Mouse (Mus musculus): ENCODE measurements at regions not wholly inside any gene's neighbourhood (a gene's known extent, or its start where the extent isn't known, plus 50 kb on each side); places are given as distances from the start of the nearest gene placed in this dataset.

DNA sequence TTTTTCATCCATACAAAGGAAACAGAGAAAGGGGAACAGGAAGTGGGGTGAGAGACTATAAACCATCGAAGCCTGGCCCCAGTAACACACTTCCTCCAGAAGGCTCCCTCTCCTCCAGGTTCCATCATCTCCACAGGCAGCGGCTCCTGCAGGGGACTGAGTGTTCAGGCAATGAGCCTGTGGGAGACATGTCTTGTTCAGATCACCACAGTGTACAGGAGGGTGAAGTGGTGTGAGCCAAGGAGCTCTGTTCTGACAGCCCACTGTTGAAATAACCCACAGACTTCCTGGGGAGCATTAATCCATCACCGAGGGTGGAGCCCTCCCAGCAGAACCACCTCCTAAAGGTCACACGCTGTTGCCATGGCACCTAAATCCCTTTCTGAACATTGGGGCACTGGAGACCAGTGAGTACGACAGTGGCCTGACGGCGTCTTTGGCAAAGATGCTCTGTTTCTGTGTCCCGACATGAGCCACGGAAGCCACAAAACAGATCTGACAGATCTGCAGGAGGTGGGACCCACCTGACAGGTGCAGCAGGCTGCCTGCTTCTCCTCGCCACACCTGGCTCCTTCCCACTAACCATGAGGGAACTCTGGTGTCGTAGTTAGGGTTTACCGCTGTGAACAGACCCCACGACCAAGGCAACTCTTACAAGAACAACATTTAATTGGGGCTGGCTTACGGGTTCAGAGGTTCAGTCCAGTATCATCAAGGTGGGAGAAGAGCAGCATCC lies 60.9 kb downstream of the Psmg1 start:
- DNase-seq (ENCODE audit: low spot score in 2 of 2): no peak

DNA sequence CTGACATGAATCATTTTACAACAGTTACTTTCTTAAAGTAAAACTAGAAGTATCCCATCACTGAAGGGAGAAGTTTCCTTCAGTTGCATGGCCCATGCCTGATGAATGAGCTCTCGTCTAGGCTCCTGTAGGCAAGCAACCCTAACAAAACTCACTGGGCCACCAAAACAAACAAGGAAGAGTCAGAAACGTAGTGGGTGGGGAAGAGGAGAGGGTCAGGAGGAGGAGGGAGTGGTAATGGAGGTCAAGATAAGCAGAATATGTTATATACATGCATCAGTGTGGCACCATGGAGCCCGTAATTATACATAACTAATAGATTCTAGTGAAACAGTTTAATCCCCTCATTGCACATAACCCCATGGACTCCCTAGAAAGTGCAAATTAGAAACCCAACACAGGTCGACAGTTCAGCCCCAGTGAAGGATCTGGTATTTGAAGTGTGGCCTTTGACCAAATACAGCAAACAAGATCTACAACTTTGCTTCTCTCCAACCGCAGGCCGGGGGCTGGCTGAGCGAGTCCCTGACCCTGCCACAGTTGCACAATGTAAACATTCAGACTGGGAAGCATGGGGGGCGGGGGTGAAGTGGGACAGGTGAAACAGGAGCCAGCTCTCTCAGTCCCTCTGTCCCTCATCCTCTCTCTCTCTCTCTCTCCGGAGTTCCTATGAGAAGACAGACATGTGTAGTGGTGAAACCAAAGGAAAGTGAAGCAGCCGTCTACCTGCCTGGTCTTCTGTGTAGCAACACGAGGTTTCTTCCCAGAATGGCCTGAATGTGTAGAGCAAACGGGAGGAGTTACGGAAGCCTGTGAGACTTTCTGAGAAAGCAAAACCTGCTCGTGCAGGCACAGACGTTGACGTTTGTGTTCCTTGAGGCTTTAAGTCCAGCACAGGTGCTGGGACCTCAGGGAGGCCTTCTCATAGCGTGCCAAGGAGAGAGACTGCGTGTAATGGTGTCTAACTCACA lies 62.2 kb downstream of the Psmg1 start:
- intact Hi-C loops (cut with DNase I): no loop called here
- DNase-seq (ENCODE audit: low spot score in 2 of 2): no peak

More for the DNA sequence above, 60.9 kb downstream of the Psmg1 start:
- intact Hi-C loops (cut with DNase I): no loop called here

DNA sequence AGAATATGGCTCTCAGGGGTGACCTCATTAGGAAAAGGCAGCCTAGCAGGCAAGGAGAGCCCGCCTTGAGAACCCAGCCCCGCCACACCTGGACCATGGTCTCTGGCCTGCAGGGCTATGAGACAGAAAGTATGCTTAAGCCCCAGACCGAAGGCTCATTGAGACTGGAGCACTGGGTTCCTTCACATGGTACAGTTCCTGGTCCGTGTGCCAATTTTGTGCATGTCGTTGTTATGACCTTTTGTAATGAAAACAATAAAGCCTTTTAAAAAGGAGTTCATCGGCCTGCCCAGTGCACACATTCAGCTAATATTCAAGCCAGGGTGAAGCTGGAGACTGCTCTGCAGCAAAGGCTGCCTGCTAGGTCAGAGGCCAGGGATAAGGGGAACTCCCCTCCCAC lies 64.2 kb downstream of the Psmg1 start:
- no peak for DNase-seq (ENCODE audit: low spot score in 2 of 2)
- intact Hi-C loops (cut with DNase I): no loop called here

DNA sequence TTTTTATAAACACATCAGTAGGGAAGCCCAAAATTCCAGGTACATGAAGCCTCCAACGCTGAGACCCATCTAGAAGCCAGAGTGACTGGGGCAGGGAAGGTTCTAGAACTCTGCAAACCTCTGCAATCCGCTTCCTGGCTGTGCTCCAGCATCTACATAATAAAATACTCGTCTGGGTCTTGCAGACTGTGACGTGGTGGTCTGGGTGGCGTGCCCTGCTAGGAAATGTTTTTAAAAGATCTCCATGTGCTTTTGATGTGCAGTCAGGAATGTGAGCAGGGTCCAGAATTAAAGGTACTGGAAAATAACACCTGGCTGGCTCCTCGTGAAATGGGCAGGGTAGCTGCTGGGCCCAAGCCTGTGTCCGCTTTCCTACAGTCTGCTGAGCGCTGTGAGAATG lies 66.0 kb downstream of the Psmg1 start:
- intact Hi-C loops (cut with DNase I): no loop called here
- DNase-seq (ENCODE audit: low spot score in 2 of 2): no peak

DNA sequence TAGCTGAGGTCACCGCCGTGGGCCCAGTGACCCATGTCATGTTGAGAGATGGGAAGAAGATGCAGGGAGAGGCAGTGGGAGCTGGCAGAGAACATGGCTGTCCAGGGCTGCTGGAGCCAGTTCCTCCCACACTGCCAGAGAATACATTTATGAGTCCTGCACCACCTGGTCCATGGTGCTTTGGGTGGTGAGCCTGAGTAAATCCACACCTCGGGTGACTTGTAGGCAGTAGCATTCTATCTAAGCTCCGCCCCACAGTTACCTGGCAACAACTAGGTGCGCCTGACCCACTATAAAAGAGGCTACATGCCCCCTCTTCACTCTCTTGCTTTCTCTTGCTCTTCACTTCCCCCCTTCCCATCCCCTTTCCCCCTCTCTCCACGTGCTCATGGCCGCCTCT lies 66.8 kb downstream of the Psmg1 start:
- intact Hi-C loops (cut with DNase I): no loop called here

DNA sequence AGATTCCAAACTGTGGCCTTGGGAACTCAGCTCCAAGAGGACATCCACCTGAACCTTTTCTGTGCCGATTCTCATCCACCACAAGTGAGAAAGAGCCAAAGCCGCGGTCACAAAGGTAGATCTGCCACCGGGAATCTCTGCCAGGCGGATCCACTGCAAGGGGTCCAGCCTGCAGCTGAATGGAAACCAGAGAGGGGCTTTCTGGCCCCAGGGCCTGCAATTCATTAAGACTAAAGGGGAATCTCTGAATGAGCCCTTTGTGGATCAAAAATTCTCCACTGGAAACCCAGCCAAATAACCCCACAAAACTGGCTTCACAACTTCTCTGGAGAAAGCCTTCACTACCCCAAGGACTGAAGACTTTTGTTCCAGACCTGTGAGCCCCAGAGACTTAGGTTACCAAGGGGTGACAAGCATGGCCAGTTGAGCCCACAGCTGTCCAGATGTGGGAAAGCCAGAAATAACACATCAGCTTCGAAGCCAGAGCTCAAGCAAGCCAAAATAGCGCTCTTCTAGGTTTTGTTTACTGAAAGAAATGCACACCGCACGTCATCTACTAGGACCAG lies 68.3 kb downstream of the Psmg1 start:
- intact Hi-C loops (cut with DNase I): no loop called here

More for the DNA sequence above, 66.8 kb downstream of the Psmg1 start:
- no peak for DNase-seq (ENCODE audit: low spot score in 2 of 2)

DNA sequence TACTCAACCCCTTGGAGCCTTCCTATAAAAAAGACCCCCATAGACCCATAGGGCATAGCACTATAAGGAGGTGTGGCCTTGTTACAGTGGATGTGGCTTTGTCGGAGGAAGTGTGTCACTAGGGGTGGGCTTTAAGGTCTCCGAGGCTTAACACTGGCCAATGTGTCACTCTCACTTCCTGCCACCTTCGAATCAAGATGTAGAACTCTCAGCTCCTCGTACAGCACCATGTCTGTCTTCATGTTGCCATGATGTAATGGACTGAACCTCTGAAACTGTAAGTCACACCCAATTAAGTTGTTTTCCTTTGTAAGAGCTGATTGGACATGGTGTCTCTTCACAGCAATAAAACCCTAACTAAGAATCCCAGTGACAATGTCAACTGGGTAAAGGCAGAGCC lies 69.6 kb downstream of the Psmg1 start:
- no peak for DNase-seq (ENCODE audit: low spot score in 2 of 2)
- intact Hi-C loops (cut with DNase I): no loop called here

More for the DNA sequence above, 68.3 kb downstream of the Psmg1 start:
- DNase-seq (ENCODE audit: low spot score in 2 of 2): no peak

DNA sequence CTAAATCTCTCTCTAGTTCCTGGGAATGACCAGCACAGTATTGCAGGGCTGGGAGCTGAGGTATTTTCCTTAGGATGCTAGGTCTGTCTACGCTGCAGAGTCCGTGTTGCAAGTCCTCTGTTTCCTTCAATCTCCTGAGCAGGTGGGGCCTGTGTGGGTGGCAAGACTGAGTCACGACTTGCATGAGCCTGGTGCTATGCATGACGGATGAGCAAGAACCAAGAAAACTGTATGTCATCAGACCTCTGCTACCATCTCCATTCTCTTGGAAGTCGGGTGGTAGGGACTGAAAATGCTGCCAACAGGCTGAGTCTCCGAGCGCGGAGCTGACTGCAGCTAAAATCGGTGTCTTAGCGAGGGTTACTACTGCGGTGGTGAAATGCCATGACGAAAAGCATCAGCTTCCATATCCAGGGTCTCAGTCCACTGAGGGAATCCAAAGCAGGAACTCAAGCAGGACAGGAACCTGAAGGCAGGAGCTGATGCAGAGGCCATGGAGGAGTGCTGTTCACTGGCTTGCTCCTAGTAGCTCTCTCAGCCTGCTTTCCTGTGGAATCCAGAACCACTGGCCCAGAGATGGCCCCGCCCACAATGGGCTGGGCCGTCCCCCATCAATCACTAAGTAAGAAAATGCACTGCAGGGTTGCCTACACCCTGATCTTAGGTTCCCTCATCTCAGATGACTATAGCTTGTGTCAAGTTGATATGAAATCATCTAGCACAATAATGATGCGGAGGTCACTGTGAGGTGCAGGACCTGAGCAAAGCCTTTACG lies 71.9 kb downstream of the Psmg1 start:
- peak; percentile 17 to 37 for DNase-seq (ENCODE audit: low spot score in 2 of 2)
- intact Hi-C loops (cut with DNase I): no loop called here

DNA sequence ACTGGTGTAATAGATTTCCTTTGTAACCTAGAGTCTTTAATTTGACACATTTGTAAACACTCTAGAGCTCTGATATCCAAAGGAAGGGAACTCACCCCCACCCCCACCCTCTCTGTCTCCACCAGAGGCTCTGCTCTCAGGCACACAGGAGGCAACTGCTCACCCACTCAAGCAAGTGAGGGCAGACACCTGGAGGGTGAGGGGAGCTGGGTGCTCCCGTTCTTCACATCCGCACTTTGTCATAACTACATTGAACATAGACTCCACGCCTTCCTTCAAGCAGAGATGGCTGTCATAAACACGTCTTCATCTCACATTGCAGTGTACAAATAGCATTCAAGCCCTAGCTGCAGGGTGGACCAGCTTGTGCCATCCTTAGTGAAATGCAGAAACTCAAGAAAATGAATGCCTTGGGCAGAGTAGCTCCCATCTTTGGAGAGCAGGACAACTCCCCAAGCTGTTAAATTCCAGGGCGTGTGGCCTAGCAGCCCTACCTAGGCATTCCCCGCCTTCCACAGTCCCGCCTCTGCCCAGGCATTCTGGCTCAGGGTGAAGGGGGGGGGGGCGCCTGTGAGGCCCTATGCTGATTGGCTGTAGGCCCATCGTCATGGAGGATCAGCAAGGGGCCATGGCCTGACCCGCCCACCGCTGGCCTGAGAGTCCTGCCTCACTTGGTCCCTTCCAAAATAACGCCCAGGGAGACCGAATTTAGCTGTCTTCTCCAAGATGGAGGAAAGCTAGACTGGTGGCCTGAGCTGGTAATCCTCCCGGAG lies 72.9 kb downstream of the Psmg1 start:
- no peak for DNase-seq (ENCODE audit: low spot score in 2 of 2)
- intact Hi-C loops (cut with DNase I): no loop called here

DNA sequence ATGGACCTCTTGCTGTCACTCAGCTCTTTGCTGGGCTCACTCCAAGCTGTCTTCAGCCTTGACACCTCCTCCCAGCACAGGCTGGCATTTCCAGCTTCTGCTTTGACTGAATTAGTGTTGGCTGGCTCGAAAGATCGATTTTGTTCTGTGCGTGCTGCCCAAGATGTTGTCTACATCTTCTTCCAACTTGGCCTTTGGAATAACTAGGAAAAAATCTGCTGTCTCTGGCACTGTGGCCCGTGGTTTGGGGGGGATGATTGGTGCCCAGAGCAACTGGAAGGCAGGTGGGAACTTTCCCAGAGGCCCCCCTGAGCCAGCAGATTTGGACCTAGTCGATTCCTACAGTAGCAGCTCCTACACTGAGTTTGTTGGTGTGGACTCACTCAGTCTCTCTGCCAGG lies 76.9 kb downstream of the Psmg1 start:
- DNase-seq (ENCODE audit: low spot score in 2 of 2): peak; percentile 20 to 21
- intact Hi-C loops (cut with DNase I): no loop called here

DNA sequence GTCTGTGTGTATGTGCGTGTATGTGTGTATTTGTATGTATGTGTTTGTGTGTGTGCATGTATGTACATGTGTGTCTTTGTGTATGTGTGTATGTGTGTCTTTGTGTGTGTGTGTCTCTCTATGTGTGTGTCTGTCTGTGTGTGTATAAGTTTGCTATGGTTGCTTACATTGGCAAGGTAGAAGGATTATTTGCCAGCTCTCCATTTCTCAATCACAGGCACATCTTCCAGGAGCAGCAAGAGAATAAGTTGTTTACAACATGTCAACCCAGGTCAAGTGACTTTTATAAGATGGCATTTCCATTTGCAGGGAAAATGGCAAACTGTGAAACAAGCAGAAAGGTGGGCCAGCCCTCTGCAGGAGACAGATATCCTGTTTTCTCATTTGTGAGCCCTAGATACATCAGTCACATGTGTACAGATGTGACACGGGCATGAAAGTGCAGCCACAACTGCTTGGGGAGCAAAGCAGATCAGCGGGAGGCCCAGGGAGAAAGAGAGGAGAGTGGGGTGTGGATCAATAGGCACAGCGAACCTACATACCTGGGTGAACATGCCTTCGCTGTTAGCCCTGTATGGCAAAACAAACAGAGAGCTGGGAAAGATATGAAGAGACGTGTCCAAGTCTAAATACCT lies 86.1 kb downstream of the Psmg1 start:
- DNase-seq (ENCODE audit: low spot score in 2 of 2): no peak
- intact Hi-C loops (cut with DNase I): no loop called here

DNA sequence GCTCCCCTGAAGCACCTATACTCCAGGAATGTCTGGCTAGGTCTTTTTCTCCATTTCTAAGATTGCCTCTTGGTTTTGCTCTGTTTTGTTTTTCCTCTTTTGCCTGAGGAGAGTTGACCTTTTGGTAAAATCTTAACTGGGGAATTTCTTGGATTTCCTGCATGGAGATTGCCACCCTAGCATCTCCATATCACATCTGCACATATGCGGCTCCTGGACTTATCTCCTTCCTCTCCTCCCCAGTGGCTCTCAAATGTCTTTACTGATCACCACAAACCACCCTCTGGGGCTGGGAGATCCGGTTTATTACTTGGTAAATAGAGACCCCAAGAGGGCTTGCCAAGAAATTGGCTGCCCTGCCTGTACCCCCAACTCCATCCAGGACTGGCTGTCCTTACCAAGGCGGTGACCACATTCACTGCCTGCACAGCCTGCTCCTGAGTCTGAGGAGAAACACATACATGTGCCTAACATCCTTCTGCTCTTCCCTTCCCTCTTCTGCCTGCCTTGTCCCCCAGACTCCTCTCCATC lies 87.3 kb downstream of the Psmg1 start:
- intact Hi-C loops (cut with DNase I): no loop called here
- DNase-seq (ENCODE audit: low spot score in 2 of 2): no peak

DNA sequence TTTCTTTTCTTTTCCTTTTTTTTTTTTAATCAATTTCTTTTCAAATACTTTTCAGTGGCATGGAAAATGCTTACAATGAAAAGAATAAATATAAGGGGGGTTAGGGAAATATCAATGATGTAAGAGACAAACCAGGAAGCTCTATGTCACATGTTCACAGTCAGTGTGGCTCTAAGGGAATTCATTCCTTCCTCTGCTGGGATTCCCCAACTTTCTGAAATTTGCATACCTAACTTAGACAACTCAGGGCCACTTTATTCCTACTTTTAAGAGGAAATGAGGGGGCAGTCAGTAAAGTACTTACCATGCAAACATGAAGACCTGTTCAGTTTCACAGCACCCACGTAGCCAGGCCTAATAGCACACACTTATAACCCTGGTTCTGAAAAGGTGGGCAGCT lies 88.6 kb downstream of the Psmg1 start:
- intact Hi-C loops (cut with DNase I): no loop called here
- DNase-seq (ENCODE audit: low spot score in 2 of 2): no peak

DNA sequence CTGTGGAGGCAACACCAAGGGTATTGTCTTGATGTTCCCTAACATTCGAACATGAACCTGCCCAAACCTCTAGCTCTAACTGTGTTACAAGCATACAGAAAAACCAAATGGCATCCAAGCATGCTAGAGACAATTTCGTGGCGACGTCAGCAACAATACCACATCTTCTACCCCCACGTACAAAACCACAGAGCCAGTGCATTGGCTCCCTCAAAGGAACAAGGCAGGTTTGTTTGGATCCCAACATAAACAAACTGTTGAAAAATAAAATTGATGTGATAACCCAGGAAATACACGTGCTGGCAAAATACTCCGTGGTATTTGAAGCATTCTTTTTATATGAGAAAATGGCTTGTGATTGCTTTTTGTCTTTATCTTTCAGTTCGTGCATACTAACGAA lies 89.4 kb downstream of the Psmg1 start:
- intact Hi-C loops (cut with DNase I): no loop called here
- no peak for DNase-seq (ENCODE audit: low spot score in 2 of 2)

DNA sequence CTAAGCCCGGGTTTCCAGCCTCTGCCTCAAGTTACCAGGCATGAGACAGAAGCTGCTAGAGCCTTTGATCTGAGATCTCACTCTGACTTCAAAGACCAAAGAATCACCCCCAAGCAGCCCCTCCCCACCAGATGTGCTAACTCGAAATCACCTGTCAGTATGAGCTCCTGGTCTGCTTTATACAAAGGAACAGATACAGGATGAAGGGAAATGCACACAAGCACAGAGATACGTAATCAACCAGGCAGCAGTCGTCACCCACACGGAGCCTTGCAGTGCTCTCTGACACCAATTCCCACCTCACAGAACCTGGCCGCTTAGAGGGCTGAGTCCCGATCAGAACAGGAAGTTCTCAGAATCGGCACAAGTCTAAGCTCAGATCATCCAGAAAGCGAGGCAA lies 90.6 kb downstream of the Psmg1 start:
- no peak for DNase-seq (ENCODE audit: low spot score in 2 of 2)
- intact Hi-C loops (cut with DNase I): no loop called here

DNA sequence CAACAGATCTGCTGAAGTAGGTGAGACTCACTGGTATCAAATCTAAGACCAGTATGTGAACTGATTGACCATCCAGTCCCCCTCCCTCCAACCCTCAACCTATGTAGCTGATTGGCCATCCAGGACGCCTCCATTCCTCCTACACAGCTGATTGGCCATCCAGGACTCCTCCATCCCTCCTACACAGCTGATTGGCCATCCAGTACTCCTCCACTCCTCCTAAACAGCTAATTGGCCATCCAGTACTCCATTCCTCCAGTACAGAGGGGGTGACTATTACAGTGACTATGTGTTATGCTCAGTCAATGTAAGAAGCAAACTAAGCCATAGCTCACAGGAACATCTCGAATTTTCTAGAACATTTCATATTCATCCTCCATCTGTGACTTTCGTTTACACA lies 91.1 kb downstream of the Psmg1 start:
- intact Hi-C loops (cut with DNase I): no loop called here
- DNase-seq (ENCODE audit: low spot score in 2 of 2): no peak

DNA sequence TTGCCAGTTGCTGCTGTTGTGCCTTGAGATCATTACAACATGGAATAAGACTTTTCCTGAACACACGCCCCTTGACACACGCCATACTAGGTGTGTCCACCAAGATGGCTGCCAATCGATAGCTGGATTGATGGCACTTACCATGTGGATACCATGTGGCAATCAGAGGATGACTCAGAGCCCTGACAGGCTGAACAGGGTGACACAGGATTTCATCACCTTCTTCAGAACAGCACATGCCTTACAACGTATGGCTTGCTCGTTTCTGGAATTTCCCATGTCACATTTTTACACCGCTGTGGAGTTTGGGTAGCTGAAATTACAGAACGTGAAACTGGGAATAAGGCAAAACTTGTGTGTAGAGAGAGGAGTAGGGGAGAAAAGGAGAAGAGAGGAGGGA lies 92.9 kb downstream of the Psmg1 start:
- DNase-seq (ENCODE audit: low spot score in 2 of 2): no peak
- intact Hi-C loops (cut with DNase I): no loop called here

DNA sequence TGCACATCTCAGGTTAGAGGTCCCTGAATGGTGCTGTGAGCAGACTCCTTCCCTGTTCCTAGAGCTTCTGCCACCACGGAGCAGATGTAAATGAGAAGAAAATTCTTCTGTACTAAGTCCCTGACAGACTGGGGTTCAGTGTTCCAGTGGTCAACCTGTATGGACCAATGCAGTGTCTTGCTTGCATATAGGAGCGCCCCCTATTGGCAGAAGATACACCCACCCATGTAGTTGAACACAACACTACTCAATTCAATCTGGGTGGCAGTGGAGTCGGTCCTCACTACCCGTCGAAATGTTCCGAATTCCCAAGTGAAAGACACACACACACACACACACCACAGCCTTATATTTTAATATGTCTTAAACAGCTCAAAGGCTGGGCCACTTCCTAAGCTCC lies 94.6 kb downstream of the Psmg1 start:
- intact Hi-C loops (cut with DNase I): no loop called here
- no peak for DNase-seq (ENCODE audit: low spot score in 2 of 2)
